Comparison of ENCODE assay signal across 9 mouse cellular contexts in the genomic region with DNA sequence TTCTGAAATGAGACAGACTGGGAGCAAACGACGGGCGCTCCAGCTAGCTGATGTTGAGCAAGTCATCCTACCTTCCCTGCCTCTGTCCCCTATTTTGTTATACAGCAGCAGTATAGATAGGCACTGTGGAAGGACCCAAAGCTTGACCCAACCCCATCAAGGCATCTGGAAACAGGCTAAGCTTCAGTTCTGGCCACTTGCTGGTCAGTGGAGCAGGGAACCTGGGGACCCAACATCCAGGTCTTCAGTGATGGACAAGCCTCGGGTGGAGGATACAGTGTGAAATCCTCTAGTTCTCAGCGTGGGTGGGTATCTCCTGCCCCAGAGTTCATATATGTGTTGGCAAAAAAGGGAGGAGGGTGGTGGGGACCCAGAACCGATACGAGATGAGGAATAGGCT. TPM values are rescaled to one million over a fixed set of nuclear protein-coding genes. Genes with fewer than 3 reads are reported as not detected.
DNase-seq lines count a peak whose midpoint lies in the region; ATAC-seq and TF ChIP-seq lines count a peak whose summit lies in the region.
"Had no signal": no experiment of that assay in that cellular context is flagged by ENCODE, and none has a peak within 500 bp of the region (broad histone marks: within the 10 kb centered on the region; RNA-seq: fewer than 3 reads in every experiment).

No protein-coding gene starts in this region.

- no peaks in the 10 kb centered on the region for H3K36me3 ChIP-seq in heart, postnatal 0 days (replicated peaks; ENCODE audit: control insufficient read depth, insufficient read depth, low read length)
- no peaks in the 10 kb centered on the region for H3K36me3 ChIP-seq in embryonic facial prominence, embryonic 15.5 days
- no peaks in the 10 kb centered on the region for H3K36me3 ChIP-seq in limb, embryonic 10.5 days
- no peaks in the 10 kb centered on the region for H3K36me3 ChIP-seq in neural tube, embryonic 12.5 days

- H3K27ac ChIP-seq in heart, postnatal 0 days (ENCODE audit: low read depth): no peak overlapping the region
- H3K27ac ChIP-seq in embryonic facial prominence, embryonic 15.5 days (replicated peaks): no peak overlapping the region
- no peak overlapping the region for H3K27ac ChIP-seq in limb, embryonic 10.5 days
- no peak overlapping the region for H3K27ac ChIP-seq in neural tube, embryonic 12.5 days

- intact Hi-C loops in heart, postnatal 10 days (cut with DNase I): no loop called here

- H3K9ac ChIP-seq in heart, postnatal 0 days (replicated peaks; ENCODE audit: low read depth, low read length): no peak overlapping the region
- H3K9ac ChIP-seq in embryonic facial prominence, embryonic 15.5 days: no peak overlapping the region
- peak overlapping the region; percentile 49; the same call in 1 of the 2 replicates for H3K9ac ChIP-seq in neural tube, embryonic 12.5 days

- TF ChIP-seq EP300 in heart, postnatal 0 days (IDR thresholded peaks at IDR 0.05; ENCODE audit: low read depth): no peak

- 49% methylated on average over 7 of the region's 7 CpGs for whole genome bisulfite sequencing in heart, postnatal 0 days
- 41% methylated on average over 7 of the region's 7 CpGs for WGBS in embryonic facial prominence, embryonic 15.5 days
- WGBS in limb, embryonic 10.5 days: 37% methylated on average over 7 of the region's 7 CpGs
- 38% methylated on average over 7 of the region's 7 CpGs for WGBS in neural tube, embryonic 12.5 days

- H3K4me2 ChIP-seq in heart, postnatal 0 days (ENCODE audit: low read depth, low read length): peak overlapping the region; percentile 93
- peak overlapping the region; percentile 91 for H3K4me2 ChIP-seq in embryonic facial prominence, embryonic 15.5 days (replicated peaks)
- peak overlapping the region; percentile 91 for H3K4me2 ChIP-seq in neural tube, embryonic 12.5 days (replicated peaks)

- DNase-seq in heart, postnatal 0 days (ENCODE audit: low spot score): no peak
- no peak for DNase-seq in heart, postnatal 10 days
- DNase-seq in limb, embryonic 10.5 days (ENCODE audit: low spot score): no peak
- no peak for DNase-seq in c-Kit-positive CD71-positive TER-119-positive erythroid progenitor cells, embryonic 14.5 days (ENCODE audit: low spot score)
- DNase-seq in natural killer cell, adult 2 months (ENCODE audit: low spot score in 2 of 2): no peak

- H3K27me3 ChIP-seq in heart, postnatal 0 days (ENCODE audit: control insufficient read depth, insufficient read depth, low read length): peaks cover 54% of the 10 kb centered on the region
- H3K27me3 ChIP-seq in embryonic facial prominence, embryonic 15.5 days: peaks cover 49% of the 10 kb centered on the region
- H3K27me3 ChIP-seq in limb, embryonic 10.5 days (ENCODE audit: low read depth, poor library complexity, severe bottlenecking): peaks cover 81% of the 10 kb centered on the region
- peaks cover 61% of the 10 kb centered on the region for H3K27me3 ChIP-seq in neural tube, embryonic 12.5 days (replicated peaks)

- H3K4me1 ChIP-seq in heart, postnatal 0 days (ENCODE audit: control insufficient read depth, insufficient read depth): peaks cover 10% of the 10 kb centered on the region; the same call in 1 of the 2 replicates
- peaks cover 23% of the 10 kb centered on the region for H3K4me1 ChIP-seq in embryonic facial prominence, embryonic 15.5 days
- peaks cover 19% of the 10 kb centered on the region for H3K4me1 ChIP-seq in limb, embryonic 10.5 days
- peaks cover 11% of the 10 kb centered on the region for H3K4me1 ChIP-seq in neural tube, embryonic 12.5 days

- peak overlapping the region; percentile 56 for H3K4me3 ChIP-seq in heart, postnatal 0 days (ENCODE audit: low read depth, low read length)
- H3K4me3 ChIP-seq in embryonic facial prominence, embryonic 15.5 days (replicated peaks): peak overlapping the region; percentile 47; the same call in 1 of the 2 replicates
- peak overlapping the region; percentile 55 for H3K4me3 ChIP-seq in limb, embryonic 10.5 days
- peak overlapping the region; percentile 43; the same call in 1 of the 2 replicates for H3K4me3 ChIP-seq in neural tube, embryonic 12.5 days

- TF ChIP-seq CTCF in heart, postnatal 0 days (IDR thresholded peaks at IDR 0.05; ENCODE audit: low read depth): no peak

- H3K9me3 ChIP-seq in heart, postnatal 0 days (replicated peaks; ENCODE audit: control insufficient read depth, low read length): no peaks in the 10 kb centered on the region
- no peaks in the 10 kb centered on the region for H3K9me3 ChIP-seq in embryonic facial prominence, embryonic 15.5 days (replicated peaks)
- no peaks in the 10 kb centered on the region for H3K9me3 ChIP-seq in limb, embryonic 10.5 days (replicated peaks)
- H3K9me3 ChIP-seq in neural tube, embryonic 12.5 days: no peaks in the 10 kb centered on the region

- ATAC-seq in heart, postnatal 0 days (ENCODE audit: insufficient read depth, low read depth): no peak
- no peak for ATAC-seq in embryonic facial prominence, embryonic 15.5 days (ENCODE audit: insufficient number of reproducible peaks, low FRiP score, low TSS enrichment, low read depth)
- no peak; the same call in 1 of the 2 replicates for ATAC-seq in neural tube, embryonic 12.5 days (ENCODE audit: low FRiP score, low read depth)
- ATAC-seq in granulocyte monocyte progenitor cell, adult 5-6 weeks (replicated peaks; ENCODE audit: poor library complexity, severe bottlenecking): no peak

RNA-seq across cellular contexts. Expression of a gene that starts 5.7 kb away (rescaled TPM):
- total RNA-seq in heart, postnatal 0 days (2014; rRNA removed; ENCODE audit: low replicate concordance): 0.99 and 2.3 TPM in 2 replicates
- 3.0 and 3.6 TPM in 2 replicates for polyA plus RNA-seq in heart, postnatal 0 days (2015; fragmentation: Nextera tagmentation; extraction: Ambion mirVana)
- total RNA-seq in heart, postnatal 10 days (2021): 1 to 10 TPM; 3.9 to 4.2 TPM
- polyA plus RNA-seq in embryonic facial prominence, embryonic 15.5 days (2015; fragmentation: Nextera tagmentation; extraction: Ambion mirVana): 1.1 and 1.2 TPM in 2 replicates
- 0.85 and 1.1 TPM in 2 replicates for polyA plus RNA-seq in limb, embryonic 10.5 days (2016; fragmentation: Nextera tagmentation; extraction: Ambion mirVana)
- polyA plus RNA-seq in neural tube, embryonic 12.5 days (2016; fragmentation: Nextera tagmentation; extraction: Ambion mirVana): 1.3 and 1.4 TPM in 2 replicates
- not detected in 2 replicates for total RNA-seq in granulocyte monocyte progenitor cell, adult 5-6 weeks (2014; fragmentation: Nextera tagmentation)
- 0.52 TPM in 1 of 2 replicates, not detected in the other for total RNA-seq in granulocyte monocyte progenitor cell, adult 5-6 weeks (2017)

RNA-seq across cellular contexts. Expression of a gene that starts 5.8 kb away (rescaled TPM):
- 28.9 and 45.5 TPM in 2 replicates for total RNA-seq in heart, postnatal 0 days (2014; rRNA removed; ENCODE audit: low replicate concordance)
- polyA plus RNA-seq in heart, postnatal 0 days (2015; fragmentation: Nextera tagmentation; extraction: Ambion mirVana): 66.3 and 66.6 TPM in 2 replicates
- total RNA-seq in heart, postnatal 10 days (2021): 10 to 100 TPM; 32.9 to 36.4 TPM
- polyA plus RNA-seq in embryonic facial prominence, embryonic 15.5 days (2015; fragmentation: Nextera tagmentation; extraction: Ambion mirVana): 91.9 and 94.5 TPM in 2 replicates
- polyA plus RNA-seq in limb, embryonic 10.5 days (2016; fragmentation: Nextera tagmentation; extraction: Ambion mirVana): 121 and 131 TPM in 2 replicates
- 112 and 124 TPM in 2 replicates for polyA plus RNA-seq in neural tube, embryonic 12.5 days (2016; fragmentation: Nextera tagmentation; extraction: Ambion mirVana)
- 38.8 and 62.4 TPM in 2 replicates for total RNA-seq in granulocyte monocyte progenitor cell, adult 5-6 weeks (2014; fragmentation: Nextera tagmentation)
- 64.6 and 109 TPM in 2 replicates for total RNA-seq in granulocyte monocyte progenitor cell, adult 5-6 weeks (2017)

RNA-seq across cellular contexts. Expression of a gene that starts 30.5 kb away (rescaled TPM):
- total RNA-seq in heart, postnatal 0 days (2014; rRNA removed; ENCODE audit: low replicate concordance): 0.15 TPM in 1 of 2 replicates, not detected in the other
- 0.05 and 0.07 TPM in 2 replicates for polyA plus RNA-seq in heart, postnatal 0 days (2015; fragmentation: Nextera tagmentation; extraction: Ambion mirVana)
- total RNA-seq in heart, postnatal 10 days (2021): not detected
- 0.48 and 0.55 TPM in 2 replicates for polyA plus RNA-seq in embryonic facial prominence, embryonic 15.5 days (2015; fragmentation: Nextera tagmentation; extraction: Ambion mirVana)
- polyA plus RNA-seq in limb, embryonic 10.5 days (2016; fragmentation: Nextera tagmentation; extraction: Ambion mirVana): 0.15 and 0.21 TPM in 2 replicates
- 0.18 and 0.27 TPM in 2 replicates for polyA plus RNA-seq in neural tube, embryonic 12.5 days (2016; fragmentation: Nextera tagmentation; extraction: Ambion mirVana)
- total RNA-seq in granulocyte monocyte progenitor cell, adult 5-6 weeks (2014; fragmentation: Nextera tagmentation): not detected in 2 replicates
- not detected in 2 replicates for total RNA-seq in granulocyte monocyte progenitor cell, adult 5-6 weeks (2017)
- total RNA-seq: liver, adult 2 months had no signal
- polyA plus RNA-seq: liver, adult 2 months had no signal

RNA-seq across cellular contexts. Expression of a gene that starts 51.0 kb away (rescaled TPM):
- total RNA-seq in heart, postnatal 0 days (2014; rRNA removed; ENCODE audit: low replicate concordance): 4.0 and 4.2 TPM in 2 replicates
- polyA plus RNA-seq in heart, postnatal 0 days (2015; fragmentation: Nextera tagmentation; extraction: Ambion mirVana): 5.7 and 6.1 TPM in 2 replicates
- total RNA-seq in heart, postnatal 10 days (2021): 10 to 100 TPM in 1 of 2 experiments, 1 to 10 TPM in 1; 7.2 to 10.6 TPM
- polyA plus RNA-seq in embryonic facial prominence, embryonic 15.5 days (2015; fragmentation: Nextera tagmentation; extraction: Ambion mirVana): 9.0 and 9.3 TPM in 2 replicates
- polyA plus RNA-seq in limb, embryonic 10.5 days (2016; fragmentation: Nextera tagmentation; extraction: Ambion mirVana): 14.5 and 14.8 TPM in 2 replicates
- 17.2 and 17.5 TPM in 2 replicates for polyA plus RNA-seq in neural tube, embryonic 12.5 days (2016; fragmentation: Nextera tagmentation; extraction: Ambion mirVana)
- total RNA-seq in granulocyte monocyte progenitor cell, adult 5-6 weeks (2014; fragmentation: Nextera tagmentation): 9.6 and 13.1 TPM in 2 replicates
- 10.3 and 11.4 TPM in 2 replicates for total RNA-seq in granulocyte monocyte progenitor cell, adult 5-6 weeks (2017)
